Mouse (Mus musculus): ENCODE measurements around the gene Edn3. TPM values are rescaled to one million over a fixed set of nuclear protein-coding genes. Genes with fewer than 3 reads are reported as not detected.

Gene Edn3
- polyA plus RNA-seq, 1 experiment from 2014 or later: 5.4 TPM

DNA sequence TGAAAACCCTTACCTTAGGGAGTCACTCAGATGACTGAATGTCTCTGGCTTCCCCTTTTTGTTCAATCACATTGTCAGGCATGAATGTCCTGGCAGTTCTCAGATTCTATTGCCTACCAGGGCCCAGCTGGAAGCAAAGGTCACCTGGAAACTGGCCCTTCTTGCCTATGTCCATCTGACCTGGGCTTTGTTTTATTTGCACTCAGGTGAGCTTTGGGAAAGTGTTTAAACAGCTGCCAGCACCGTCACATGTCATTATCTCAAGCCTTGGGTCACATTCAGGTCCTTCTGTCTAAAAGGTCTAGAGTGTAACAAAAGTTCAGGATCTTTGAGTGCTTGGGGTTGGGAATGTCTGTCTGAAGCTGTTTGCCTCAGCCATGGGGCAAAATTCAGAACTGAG, 43.2 kb downstream of the Edn3 start:
- H3K27ac ChIP-seq (ENCODE audit: low read depth, low read length): no peak overlapping the region
- H3K9me3 ChIP-seq (ENCODE audit: control insufficient read depth): no peaks in the 10 kb centered on the region
- no peak for TF ChIP-seq CTCF (IDR thresholded peaks at IDR 0.05; ENCODE audit: low read depth)

DNA sequence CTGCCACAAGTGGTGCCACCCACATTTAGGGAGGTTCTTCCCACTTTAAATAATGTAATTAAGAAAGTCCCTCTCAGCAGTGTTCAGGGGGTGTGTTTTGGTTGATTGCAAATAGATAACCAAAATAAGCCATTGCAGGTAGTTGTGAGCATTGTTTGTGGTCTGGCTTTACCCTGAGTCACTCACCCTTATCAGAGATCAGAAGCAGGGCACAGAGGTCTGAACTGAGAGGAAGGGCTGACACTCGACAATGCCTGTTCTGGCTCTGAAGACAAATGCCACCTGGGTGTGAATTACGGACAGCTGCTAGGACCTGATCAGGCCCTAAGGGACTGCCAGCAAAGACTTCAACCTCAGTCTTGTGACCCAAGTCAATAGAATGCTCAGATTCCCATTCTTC, 47.5 kb downstream of the Edn3 start:
- H3K4me2 ChIP-seq (replicated peaks; ENCODE audit: low read depth): no peak overlapping the region
- no peaks in the 10 kb centered on the region for H3K27me3 ChIP-seq (replicated peaks; ENCODE audit: control insufficient read depth, insufficient read depth, low read length)
- no peak overlapping the region for H3K27ac ChIP-seq (ENCODE audit: low read depth, low read length)
- no peaks in the 10 kb centered on the region for H3K36me3 ChIP-seq (ENCODE audit: control insufficient read depth, insufficient read depth)
- H3K4me1 ChIP-seq (replicated peaks; ENCODE audit: control insufficient read depth, insufficient read depth, low read length): no peaks in the 10 kb centered on the region
- no peak for TF ChIP-seq CTCF (IDR thresholded peaks at IDR 0.05; ENCODE audit: low read depth)
- WGBS: 58% methylated on average over 2 of the region's 2 CpGs
- no peak for ATAC-seq
- H3K9ac ChIP-seq (ENCODE audit: low read depth, low read length): no peak overlapping the region
- H3K9me3 ChIP-seq (ENCODE audit: control insufficient read depth): no peaks in the 10 kb centered on the region
- no peak overlapping the region for H3K4me3 ChIP-seq (ENCODE audit: low read depth, low read length)

More for the DNA sequence above, 43.2 kb downstream of the Edn3 start:
- Histone ChIP-seq H3K4me2 (replicated peaks; ENCODE audit: low read depth) (no peak overlapping the region), H3K27me3 (replicated peaks; ENCODE audit: control insufficient read depth, insufficient read depth, low read length) (no peaks in the 10 kb centered on the region), H3K9ac (ENCODE audit: low read depth, low read length) (no peak overlapping the region), H3K4me3 (ENCODE audit: low read depth, low read length) (no peak overlapping the region), H3K36me3 (ENCODE audit: control insufficient read depth, insufficient read depth) (no peaks in the 10 kb centered on the region), H3K4me1 (replicated peaks; ENCODE audit: control insufficient read depth, insufficient read depth, low read length) (no peaks in the 10 kb centered on the region)
- no peak for ATAC-seq
- WGBS: 56% methylated on average over 1 of the region's 1 CpGs

DNA sequence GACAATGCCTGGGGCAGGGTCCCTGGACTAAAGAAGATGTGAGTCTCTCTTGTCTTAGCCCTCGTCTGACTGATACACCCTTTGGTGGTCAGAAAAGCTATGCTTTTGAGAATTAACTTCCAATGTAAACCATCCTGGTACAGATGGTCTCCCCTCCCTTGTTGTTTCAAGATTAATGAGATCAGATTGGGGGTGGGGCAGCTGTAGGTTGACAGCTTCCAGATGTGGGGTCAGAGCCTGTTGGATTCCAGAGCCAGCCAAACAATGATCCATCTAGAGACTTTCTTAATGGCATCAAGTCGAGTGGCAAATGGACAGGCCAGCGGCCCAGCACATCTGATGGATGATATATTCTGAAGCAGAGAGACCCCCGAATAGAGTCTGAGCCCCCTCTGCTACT, 48.9 kb downstream of the Edn3 start:
- H3K4me1 ChIP-seq (replicated peaks; ENCODE audit: control insufficient read depth, insufficient read depth, low read length): no peaks in the 10 kb centered on the region

DNA sequence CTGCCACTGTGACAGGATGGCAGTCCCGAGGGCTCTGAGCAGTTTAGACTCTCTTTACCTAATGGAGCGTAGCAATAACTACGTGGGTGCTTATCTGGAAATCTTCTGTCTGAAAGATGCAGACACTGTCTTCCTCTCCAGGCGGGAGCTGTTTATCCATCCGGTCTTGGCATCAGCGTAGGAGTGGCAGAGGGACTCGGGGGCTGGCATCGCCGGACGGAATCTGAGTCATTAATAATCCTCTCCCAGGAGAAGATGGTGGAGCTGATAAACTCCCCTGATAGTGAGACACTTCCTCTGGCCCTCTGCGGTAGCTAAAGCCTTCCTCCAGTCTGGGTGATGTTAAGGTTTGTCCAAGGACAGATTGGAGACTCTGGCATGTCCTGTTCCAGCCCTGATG, 52.9 kb downstream of the Edn3 start:
- no peak overlapping the region for H3K4me3 ChIP-seq (ENCODE audit: low read depth, low read length)
- TF ChIP-seq CTCF (IDR thresholded peaks at IDR 0.05; ENCODE audit: low read depth): no peak
- H3K9me3 ChIP-seq (ENCODE audit: control insufficient read depth): no peaks in the 10 kb centered on the region
- H3K27ac ChIP-seq (ENCODE audit: low read depth, low read length): no peak overlapping the region
- H3K36me3 ChIP-seq (ENCODE audit: control insufficient read depth, insufficient read depth): no peaks in the 10 kb centered on the region
- WGBS: 36% methylated on average over 11 of the region's 11 CpGs
- ATAC-seq: no peak
- H3K4me2 ChIP-seq (replicated peaks; ENCODE audit: low read depth): no peak overlapping the region
- H3K4me1 ChIP-seq (replicated peaks; ENCODE audit: control insufficient read depth, insufficient read depth, low read length): no peaks in the 10 kb centered on the region
- H3K9ac ChIP-seq (ENCODE audit: low read depth, low read length): no peak overlapping the region
- H3K27me3 ChIP-seq (replicated peaks; ENCODE audit: control insufficient read depth, insufficient read depth, low read length): no peaks in the 10 kb centered on the region

More for the DNA sequence above, 48.9 kb downstream of the Edn3 start:
- Histone ChIP-seq H3K27ac (ENCODE audit: low read depth, low read length) (no peak overlapping the region), H3K27me3 (replicated peaks; ENCODE audit: control insufficient read depth, insufficient read depth, low read length) (no peaks in the 10 kb centered on the region), H3K36me3 (ENCODE audit: control insufficient read depth, insufficient read depth) (no peaks in the 10 kb centered on the region), H3K4me3 (ENCODE audit: low read depth, low read length) (no peak overlapping the region), H3K9me3 (ENCODE audit: control insufficient read depth) (no peaks in the 10 kb centered on the region), H3K9ac (ENCODE audit: low read depth, low read length) (no peak overlapping the region), H3K4me2 (replicated peaks; ENCODE audit: low read depth) (no peak overlapping the region)
- no peak for TF ChIP-seq CTCF (IDR thresholded peaks at IDR 0.05; ENCODE audit: low read depth)
- no peak for ATAC-seq
- WGBS: 60% methylated on average over 4 of the region's 4 CpGs

GRCm38 (mm10) chr2:174816163-174816562, 55.7 kb downstream of the Edn3 start:
- 84% methylated on average over 2 of the region's 2 CpGs for WGBS
- no peak for ATAC-seq
- Histone ChIP-seq H3K36me3 (ENCODE audit: control insufficient read depth, insufficient read depth) (no peaks in the 10 kb centered on the region), H3K9ac (ENCODE audit: low read depth, low read length) (no peak overlapping the region), H3K9me3 (ENCODE audit: control insufficient read depth) (no peaks in the 10 kb centered on the region), H3K27ac (ENCODE audit: low read depth, low read length) (no peak overlapping the region), H3K4me3 (ENCODE audit: low read depth, low read length) (no peak overlapping the region), H3K4me2 (replicated peaks; ENCODE audit: low read depth) (no peak overlapping the region), H3K27me3 (replicated peaks; ENCODE audit: control insufficient read depth, insufficient read depth, low read length) (no peaks in the 10 kb centered on the region), H3K4me1 (replicated peaks; ENCODE audit: control insufficient read depth, insufficient read depth, low read length) (no peaks in the 10 kb centered on the region)
- TF ChIP-seq CTCF (IDR thresholded peaks at IDR 0.05; ENCODE audit: low read depth): no peak

- H3K36me3 ChIP-seq (ENCODE audit: control insufficient read depth, insufficient read depth): no peaks in the 10 kb centered on the region
- WGBS: 89% methylated on average over 3 of the region's 3 CpGs
- H3K4me3 ChIP-seq (ENCODE audit: low read depth, low read length): no peak overlapping the region
- no peak for ATAC-seq
- H3K9me3 ChIP-seq (ENCODE audit: control insufficient read depth): no peaks in the 10 kb centered on the region
- TF ChIP-seq CTCF (IDR thresholded peaks at IDR 0.05; ENCODE audit: low read depth): no peak
- H3K4me2 ChIP-seq (replicated peaks; ENCODE audit: low read depth): no peak overlapping the region
- no peaks in the 10 kb centered on the region for H3K27me3 ChIP-seq (replicated peaks; ENCODE audit: control insufficient read depth, insufficient read depth, low read length)
- no peaks in the 10 kb centered on the region for H3K4me1 ChIP-seq (replicated peaks; ENCODE audit: control insufficient read depth, insufficient read depth, low read length)
- H3K27ac ChIP-seq (ENCODE audit: low read depth, low read length): no peak overlapping the region
- no peak overlapping the region for H3K9ac ChIP-seq (ENCODE audit: low read depth, low read length)
Measured at GRCm38 (mm10) chr2:174820286-174820685, 59.9 kb downstream of the Edn3 start.

- no peaks in the 10 kb centered on the region for H3K27me3 ChIP-seq (replicated peaks; ENCODE audit: control insufficient read depth, insufficient read depth, low read length)
- WGBS: 84% methylated on average over 4 of the region's 4 CpGs
- H3K4me2 ChIP-seq (replicated peaks; ENCODE audit: low read depth): no peak overlapping the region
- TF ChIP-seq CTCF (IDR thresholded peaks at IDR 0.05; ENCODE audit: low read depth): no peak
- no peaks in the 10 kb centered on the region for H3K36me3 ChIP-seq (ENCODE audit: control insufficient read depth, insufficient read depth)
- H3K27ac ChIP-seq (ENCODE audit: low read depth, low read length): no peak overlapping the region
- no peak overlapping the region for H3K4me3 ChIP-seq (ENCODE audit: low read depth, low read length)
- H3K9me3 ChIP-seq (ENCODE audit: control insufficient read depth): no peaks in the 10 kb centered on the region
- no peak overlapping the region for H3K9ac ChIP-seq (ENCODE audit: low read depth, low read length)
- no peak for ATAC-seq
- H3K4me1 ChIP-seq (replicated peaks; ENCODE audit: control insufficient read depth, insufficient read depth, low read length): no peaks in the 10 kb centered on the region
Measured at GRCm38 (mm10) chr2:174827829-174828228, 67.4 kb downstream of the Edn3 start.

Data from intestine, postnatal 0 days (tissue).